ENCODE assay signal across 16 mouse cellular contexts in the genomic region with DNA sequence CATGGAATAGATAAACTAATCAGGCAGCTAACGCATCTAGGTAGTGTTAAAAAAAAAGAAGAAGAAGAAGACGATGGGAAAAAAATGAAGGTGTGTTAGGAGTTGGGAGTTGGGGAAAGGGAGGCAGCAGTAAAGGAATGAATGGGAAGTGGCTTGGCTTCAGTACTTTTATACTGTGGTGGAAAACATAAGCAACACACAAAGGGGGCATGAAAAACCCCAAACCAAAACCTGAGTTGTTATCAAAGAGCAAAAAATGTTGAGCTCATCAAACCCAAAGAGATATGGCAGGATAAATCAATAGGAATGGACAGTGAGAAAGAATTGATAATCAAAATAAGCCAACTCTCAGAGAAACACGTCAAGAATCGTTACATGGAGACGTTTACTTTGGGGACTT. TPM values are rescaled to one million over a fixed set of nuclear protein-coding genes. Genes with fewer than 3 reads are reported as not detected.
DNase-seq lines count a peak whose midpoint lies in the region; ATAC-seq and TF ChIP-seq lines count a peak whose summit lies in the region.
"Had no signal": no experiment of that assay in that cellular context is flagged by ENCODE, and none has a peak within 500 bp of the region (broad histone marks: within the 10 kb centered on the region; RNA-seq: fewer than 3 reads in every experiment).

No protein-coding gene starts in this region.

- intact Hi-C loops in heart, postnatal 25 days (cut with DNase I) = no loop called here

- TF ChIP-seq CTCF in forebrain, postnatal 0 days (IDR thresholded peaks at IDR 0.05; ENCODE audit: low read depth) = no peak

- H3K36me3 ChIP-seq in neural tube, embryonic 11.5 days (ENCODE audit: control insufficient read depth, insufficient read depth, low read length) = peaks cover 2% of the 10 kb centered on the region; the same call in 1 of the 2 replicates
- H3K36me3 ChIP-seq in forebrain, postnatal 0 days (ENCODE audit: insufficient read depth) = peaks cover 10% of the 10 kb centered on the region; the same call in 1 of the 2 replicates
- peaks cover 15% of the 10 kb centered on the region for H3K36me3 ChIP-seq in limb, embryonic 14.5 days (ENCODE audit: control insufficient read depth, insufficient read depth, low read length)
- 0 out of 2 replicates have a peak, but pooled peaks cover 4% of the 10 kb centered on the region for H3K36me3 ChIP-seq in neural tube, embryonic 15.5 days
- H3K36me3 ChIP-seq: stomach, embryonic 15.5 days had no signal

- no peak overlapping the region for H3K27ac ChIP-seq in neural tube, embryonic 11.5 days (ENCODE audit: low read depth, low read length)
- peak overlapping the region; percentile 98 for H3K27ac ChIP-seq in forebrain, postnatal 0 days (ENCODE audit: low read depth, low read length)
- peak overlapping the region; percentile 46 for H3K27ac ChIP-seq in limb, embryonic 14.5 days (replicated peaks; ENCODE audit: low read depth, low read length)
- 0 out of 2 replicates have a peak overlapping the region, but pooled peaks have one; percentile 28 for H3K27ac ChIP-seq in neural tube, embryonic 15.5 days (replicated peaks)
- H3K27ac ChIP-seq: stomach, embryonic 15.5 days had no signal

- H3K4me3 ChIP-seq in neural tube, embryonic 11.5 days (ENCODE audit: low read depth, low read length) = peak overlapping the region; percentile 99
- peak overlapping the region; percentile 87 for H3K4me3 ChIP-seq in forebrain, postnatal 0 days (ENCODE audit: low read depth, low read length)
- H3K4me3 ChIP-seq in limb, embryonic 14.5 days (replicated peaks; ENCODE audit: low read length) = peak overlapping the region; percentile 94
- H3K4me3 ChIP-seq in neural tube, embryonic 15.5 days (replicated peaks) = peak overlapping the region; percentile 82
- H3K4me3 ChIP-seq: stomach, embryonic 15.5 days had no signal

- whole genome bisulfite sequencing in neural tube, embryonic 11.5 days = 54% methylated on average over 5 of the region's 5 CpGs
- WGBS in forebrain, postnatal 0 days = 12% methylated on average over 5 of the region's 5 CpGs
- WGBS in limb, embryonic 14.5 days = 32% methylated on average over 5 of the region's 5 CpGs
- 20% methylated on average over 5 of the region's 5 CpGs for WGBS in neural tube, embryonic 15.5 days

- H3K27me3 ChIP-seq in neural tube, embryonic 11.5 days (ENCODE audit: control insufficient read depth, insufficient read depth, low read length) = no peaks in the 10 kb centered on the region
- no peaks in the 10 kb centered on the region for H3K27me3 ChIP-seq in forebrain, postnatal 0 days (ENCODE audit: insufficient read depth, low read length)
- no peaks in the 10 kb centered on the region for H3K27me3 ChIP-seq in limb, embryonic 14.5 days (ENCODE audit: control insufficient read depth, insufficient read depth, low read length)
- no peaks in the 10 kb centered on the region for H3K27me3 ChIP-seq in neural tube, embryonic 15.5 days (replicated peaks)
- H3K27me3 ChIP-seq: Patski; stomach, embryonic 15.5 days had no signal

- no peak for ATAC-seq in neural tube, embryonic 11.5 days (ENCODE audit: insufficient read depth, low FRiP score, low TSS enrichment)
- ATAC-seq in forebrain, postnatal 0 days = no peak
- no peak for ATAC-seq in limb, embryonic 14.5 days (ENCODE audit: low FRiP score, low read depth)
- no peak for ATAC-seq in neural tube, embryonic 15.5 days (ENCODE audit: low FRiP score)
- ATAC-seq: CD4-positive, CD25-positive, alpha-beta regulatory T cell, adult 4 months; Patski had no signal

- peaks cover 6% of the 10 kb centered on the region; the same call in 1 of the 2 replicates for H3K4me1 ChIP-seq in neural tube, embryonic 11.5 days (ENCODE audit: control insufficient read depth, insufficient read depth, low read length)
- peaks cover 11% of the 10 kb centered on the region; the same call in 1 of the 2 replicates for H3K4me1 ChIP-seq in forebrain, postnatal 0 days (ENCODE audit: insufficient read depth)
- H3K4me1 ChIP-seq in limb, embryonic 14.5 days (ENCODE audit: control insufficient read depth, insufficient read depth, low read length) = peaks cover 6% of the 10 kb centered on the region; the same call in 1 of the 2 replicates
- H3K4me1 ChIP-seq in neural tube, embryonic 15.5 days = peaks cover 21% of the 10 kb centered on the region
- H3K4me1 ChIP-seq: stomach, embryonic 15.5 days had no signal

- H3K4me2 ChIP-seq in neural tube, embryonic 11.5 days (ENCODE audit: low read depth) = peak overlapping the region; percentile 46
- H3K4me2 ChIP-seq in forebrain, postnatal 0 days (ENCODE audit: low read depth) = peak overlapping the region; percentile 73
- peak overlapping the region; percentile 80 for H3K4me2 ChIP-seq in limb, embryonic 14.5 days (replicated peaks; ENCODE audit: low read depth, low read length, severe bottlenecking)
- peak overlapping the region; percentile 67 for H3K4me2 ChIP-seq in neural tube, embryonic 15.5 days
- H3K4me2 ChIP-seq: stomach, embryonic 15.5 days had no signal

- peak overlapping the region; percentile 47 for H3K9ac ChIP-seq in neural tube, embryonic 11.5 days (ENCODE audit: low read length)
- peak overlapping the region; percentile 99 for H3K9ac ChIP-seq in forebrain, postnatal 0 days
- H3K9ac ChIP-seq in limb, embryonic 14.5 days (ENCODE audit: low read depth, low read length, severe bottlenecking) = peak overlapping the region; percentile 90; the same call in 1 of the 2 replicates
- 0 out of 2 replicates have a peak overlapping the region, but pooled peaks have one; percentile 9 for H3K9ac ChIP-seq in neural tube, embryonic 15.5 days (replicated peaks)
- H3K9ac ChIP-seq: stomach, embryonic 15.5 days had no signal

- no peak for DNase-seq in neural tube, embryonic 11.5 days (ENCODE audit: low spot score)
- DNase-seq in neural tube, embryonic 10.5 days (ENCODE audit: extremely low spot score, low spot score) = no peak
- DNase-seq in forebrain, postnatal 0 days = peak; percentile 61
- no peak for DNase-seq in limb, embryonic 14.5 days (ENCODE audit: low spot score)
- DNase-seq in cerebellum, adult 11-12 months = no peak
- no peak for DNase-seq in retina, postnatal 1 day
- no peak for DNase-seq in heart, postnatal 25 days (ENCODE audit: low spot score)
- DNase-seq: adrenal gland, adult 8-10 months; cerebellum, adult 11 months; gastrocnemius, postnatal 10 days; kidney, adult 2 months; thymus, postnatal 4 days had no signal

- H3K9me3 ChIP-seq in neural tube, embryonic 11.5 days (ENCODE audit: control insufficient read depth, low read length) = no peaks in the 10 kb centered on the region
- H3K9me3 ChIP-seq in forebrain, postnatal 0 days (ENCODE audit: low read length) = no peaks in the 10 kb centered on the region
- no peaks in the 10 kb centered on the region for H3K9me3 ChIP-seq in limb, embryonic 14.5 days (ENCODE audit: control insufficient read depth, low read length)
- H3K9me3 ChIP-seq in neural tube, embryonic 15.5 days (replicated peaks) = no peaks in the 10 kb centered on the region
- H3K9me3 ChIP-seq: stomach, embryonic 15.5 days had no signal

- no peak for TF ChIP-seq POLR2A in limb, embryonic 14.5 days (IDR thresholded peaks at IDR 0.05; ENCODE audit: borderline replicate concordance, extremely low read depth, insufficient read depth, insufficient read length)

RNA-seq across cellular contexts. Expression of a gene that starts 5.6 kb away (rescaled TPM):
- 589 and 601 TPM in 2 replicates for polyA plus RNA-seq in neural tube, embryonic 11.5 days (2014; fragmentation: Nextera tagmentation; extraction: Ambion mirVana)
- total RNA-seq in forebrain, postnatal 0 days (2014; rRNA removed) = 216 and 297 TPM in 2 replicates
- polyA plus RNA-seq in forebrain, postnatal 0 days (2015; fragmentation: Nextera tagmentation; extraction: Ambion mirVana) = 245 and 288 TPM in 2 replicates
- polyA plus RNA-seq in limb, embryonic 14.5 days (2012; rRNA removed) = 35.1 and 46.0 TPM in 2 replicates
- polyA plus RNA-seq in limb, embryonic 14.5 days (2014; fragmentation: Nextera tagmentation; extraction: Ambion mirVana) = 102 and 139 TPM in 2 replicates
- 156 and 197 TPM in 2 replicates for polyA plus RNA-seq in neural tube, embryonic 15.5 days (2015; fragmentation: Nextera tagmentation; extraction: Ambion mirVana)
- under 1 TPM; 0.20 to 0.21 TPM for total RNA-seq in heart, postnatal 25 days (2021)

Comparison
In these comparisons a context has a peak if more than half of its experiments do, and no peak if none do; other contexts are left out.
1. H3K9ac ChIP-seq: peak in every context shown above with its lines; median percentile 99 in forebrain, postnatal 0 days; 90 in limb, embryonic 14.5 days; 47 in neural tube, embryonic 11.5 days; 9 in neural tube, embryonic 15.5 days.